Mouse (Mus musculus): ENCODE measurements around the gene Dnaaf1. TPM values are rescaled to one million over a fixed set of nuclear protein-coding genes. Genes with fewer than 3 reads are reported as not detected.

Dnaaf1 gene
- polyA plus RNA-seq, 1 experiment from 2014 or later: 6.8 TPM

Other genes starting within 250 kb of the Dnaaf1 start
- gene Hsbp1, start 230.7 kb upstream of the Dnaaf1 start, polyA plus RNA-seq (2015; fragmentation: Nextera tagmentation; extraction: Ambion mirVana): 340 and 344 TPM in 2 replicates
- gene Mlycd, start 180.4 kb upstream of the Dnaaf1 start, polyA plus RNA-seq (2015; fragmentation: Nextera tagmentation; extraction: Ambion mirVana): 15.3 and 15.5 TPM in 2 replicates
- gene Osgin1, start 141.1 kb upstream of the Dnaaf1 start, polyA plus RNA-seq (2015; fragmentation: Nextera tagmentation; extraction: Ambion mirVana): 2.1 and 3.0 TPM in 2 replicates
- 2.5 and 4.7 TPM in 2 replicates for gene Necab2, start 128.5 kb upstream of the Dnaaf1 start, polyA plus RNA-seq (2015; fragmentation: Nextera tagmentation; extraction: Ambion mirVana)
- 0.09 and 0.30 TPM in 2 replicates for gene Slc38a8, start 73.5 kb upstream of the Dnaaf1 start, polyA plus RNA-seq (2015; fragmentation: Nextera tagmentation; extraction: Ambion mirVana)
- 118 TPM in 2 replicates for gene Mbtps1, start 16.5 kb upstream of the Dnaaf1 start, polyA plus RNA-seq (2015; fragmentation: Nextera tagmentation; extraction: Ambion mirVana)
- gene Hsdl1, start 52 bp upstream of the Dnaaf1 start, polyA plus RNA-seq (2015; fragmentation: Nextera tagmentation; extraction: Ambion mirVana): 30.0 and 31.1 TPM in 2 replicates
- gene Taf1c, start 30.0 kb downstream of the Dnaaf1 start, polyA plus RNA-seq (2015; fragmentation: Nextera tagmentation; extraction: Ambion mirVana): 11.8 and 13.3 TPM in 2 replicates
- 0.14 and 0.24 TPM in 2 replicates for gene Adad2, start 37.5 kb downstream of the Dnaaf1 start, polyA plus RNA-seq (2015; fragmentation: Nextera tagmentation; extraction: Ambion mirVana)
- 0.43 and 0.55 TPM in 2 replicates for gene Kcng4, start 60.4 kb downstream of the Dnaaf1 start, polyA plus RNA-seq (2015; fragmentation: Nextera tagmentation; extraction: Ambion mirVana)
- 2.0 and 2.6 TPM in 2 replicates for gene Wfdc1, start 91.1 kb downstream of the Dnaaf1 start, polyA plus RNA-seq (2015; fragmentation: Nextera tagmentation; extraction: Ambion mirVana)
- gene Atp2c2, start 124.8 kb downstream of the Dnaaf1 start, polyA plus RNA-seq (2015; fragmentation: Nextera tagmentation; extraction: Ambion mirVana): 4.6 and 6.5 TPM in 2 replicates
- gene Tldc1, start 203.2 kb downstream of the Dnaaf1 start, polyA plus RNA-seq (2015; fragmentation: Nextera tagmentation; extraction: Ambion mirVana): 12.6 and 13.4 TPM in 2 replicates